Mouse (Mus musculus): ENCODE measurements around the gene Pkp4. TPM values are rescaled to one million over a fixed set of nuclear protein-coding genes. Genes with fewer than 3 reads are reported as not detected.

Pkp4 gene
- polyA plus RNA-seq, 1 experiment from 2014 or later: 4.4 TPM

DNA sequence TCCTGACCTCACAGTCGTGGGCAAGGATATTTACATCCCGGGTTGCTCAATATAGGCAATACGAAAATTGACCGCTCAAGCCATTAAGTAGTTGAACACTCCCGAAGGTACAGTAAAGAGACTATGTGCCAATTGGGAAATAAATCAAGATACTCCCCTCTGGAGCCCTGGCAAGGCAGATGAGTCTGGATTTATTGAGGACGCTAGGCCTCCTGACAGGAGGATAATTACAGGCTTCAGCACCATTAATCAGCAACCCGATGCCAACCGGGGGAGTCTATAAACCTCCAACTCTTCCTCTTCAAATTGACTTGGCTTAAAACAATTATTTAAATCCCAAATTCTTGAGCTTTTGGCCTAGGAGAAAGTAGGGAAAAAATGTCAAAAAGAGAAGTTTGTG lies 243.4 kb downstream of the Pkp4 start:
- no peaks in the 10 kb centered on the region for H3K36me3 ChIP-seq (replicated peaks)
- H3K4me1 ChIP-seq (replicated peaks): no peaks in the 10 kb centered on the region
- H3K4me3 ChIP-seq (replicated peaks): no peak overlapping the region
- H3K27me3 ChIP-seq: no peaks in the 10 kb centered on the region
- no peak overlapping the region for H3K4me2 ChIP-seq
- H3K27ac ChIP-seq (replicated peaks): no peak overlapping the region
- H3K9me3 ChIP-seq (replicated peaks): no peaks in the 10 kb centered on the region
- no peak for ATAC-seq (ENCODE audit: insufficient read depth)
- H3K9ac ChIP-seq: no peak overlapping the region
- 68% methylated on average over 8 of the region's 8 CpGs for WGBS (ENCODE audit: insufficient replicate concordance)

Other genes with a start within 250 kb of the Pkp4 start
- 0.38 and 0.47 TPM in 2 replicates for gene Ccdc148, start 167 bp upstream of the Pkp4 start, polyA plus RNA-seq (2015; fragmentation: Nextera tagmentation; extraction: Ambion mirVana)

Measured in liver, embryonic 15.5 days (tissue).